Mouse (Mus musculus) small intestine, adult 2 months (tissue): Measurements from ENCODE around the gene Gm11060.

Source experiments
- CTCF ChIP-seq: fragments of 200-500 bp; IDR thresholded peaks from 2 replicates; pipeline ENCODE4 v1.5.1; 2012; ENCODE audit warnings: low read depth, mild to moderate bottlenecking, control low read depth, inconsistent platforms, low read length, moderate library complexity, mixed read lengths; ENCODE audit not compliant: insufficient replicate concordance, insufficient read length; ENCODE audit errors: extremely low read depth
- POLR2A ChIP-seq: fragments of 200-500 bp; IDR thresholded peaks from 2 replicates; pipeline ENCODE4 v1.6.1; 2012; ENCODE audit warnings: low read depth, mild to moderate bottlenecking, control low read depth, inconsistent platforms, low read length, moderate library complexity

DNA sequence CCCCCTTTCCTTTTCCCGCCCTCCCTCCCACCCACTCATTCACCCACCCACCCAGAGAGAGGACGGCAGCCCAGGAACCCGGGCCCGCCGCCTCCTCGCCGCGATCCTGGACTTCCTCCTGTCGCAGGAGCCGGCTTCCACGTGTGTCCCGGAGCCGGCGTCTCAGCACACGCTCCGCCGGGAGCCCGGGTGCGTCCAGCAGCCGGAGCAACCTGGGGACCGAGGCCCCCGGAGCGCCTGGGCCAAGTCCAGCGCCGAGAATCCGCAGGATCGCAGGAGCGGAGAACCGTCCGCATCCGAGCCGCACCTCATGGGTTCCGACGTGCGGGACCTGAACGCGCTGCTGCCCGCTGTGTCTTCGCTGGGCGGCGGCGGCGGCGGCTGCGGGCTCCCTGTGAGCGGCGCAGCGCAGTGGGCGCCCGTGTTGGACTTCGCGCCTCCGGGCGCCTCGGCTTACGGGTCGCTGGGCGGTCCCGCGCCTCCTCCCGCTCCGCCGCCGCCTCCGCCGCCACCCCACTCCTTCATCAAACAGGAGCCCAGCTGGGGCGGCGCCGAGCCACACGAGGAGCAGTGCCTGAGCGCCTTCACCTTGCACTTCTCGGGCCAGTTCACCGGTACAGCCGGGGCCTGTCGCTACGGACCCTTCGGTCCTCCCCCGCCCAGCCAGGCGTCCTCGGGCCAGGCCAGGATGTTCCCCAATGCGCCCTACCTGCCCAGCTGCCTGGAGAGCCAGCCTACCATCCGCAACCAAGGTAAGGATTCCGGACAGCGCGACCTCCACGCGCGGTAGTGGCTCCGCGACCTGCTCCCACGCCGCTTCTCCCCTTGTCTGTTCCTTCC is 35.1 kb downstream of the Gm11060 start:
- TF ChIP-seq POLR2A, result no peak
- TF ChIP-seq CTCF, result no peak
